Mouse (Mus musculus) erythroid progenitor cell, adult 5-6 weeks (primary cell): Measurements from ENCODE around the gene Prom1. TPM values are rescaled to one million over a fixed set of nuclear protein-coding genes. Genes with fewer than 3 reads are reported as not detected.

ENCODE experiments used
- ATAC-seq: replicated peaks from 2 replicates; pipeline ENCODE4 v1.8.0; 2016; ENCODE audit warnings: moderate number of reproducible peaks, mild to moderate bottlenecking, moderate TSS enrichment, inconsistent platforms; ENCODE audit not compliant: poor library complexity, low FRiP score, severe bottlenecking
- total RNA-seq, 2 experiments: library from RNA; stranded (forward) in 1 of 2; stranded (reverse) in 1 of 2; fragments of 150-400 nt in 1 of 2; fragments of 186-747, 209-891 nt in 1 of 2; gene quantifications; 2 replicates each; pipeline versions ENCODE4 v1.2.3 to v1.2.4; 2015 to 2017; ENCODE audit warnings: low replicate concordance in 2 of 2

The Prom1 gene
- total RNA-seq, 2 experiments from 2014 or later, result 19.4 to 21.4 TPM

- ATAC-seq, result no peak
These were observed 14.8 kb downstream of the Prom1 start for GRCm38 (mm10) chr5:44087034-44087433.

GRCm38 (mm10) chr5:44085871-44086270, 16.0 kb downstream of the Prom1 start:
- no peak for ATAC-seq

GRCm38 (mm10) chr5:44081108-44081507, 20.7 kb downstream of the Prom1 start:
- no peak for ATAC-seq

- ATAC-seq, result no peak
These were observed 21.4 kb downstream of the Prom1 start for GRCm38 (mm10) chr5:44080276-44081054.

GRCm38 (mm10) chr5:44075432-44075831, 26.4 kb downstream of the Prom1 start:
- ATAC-seq, result no peak

- ATAC-seq, result no peak
These were observed 28.2 kb downstream of the Prom1 start for GRCm38 (mm10) chr5:44073634-44074033.

GRCm38 (mm10) chr5:44070529-44071133, 31.2 kb downstream of the Prom1 start:
- no peak for ATAC-seq

- no peak for ATAC-seq
These were observed 43.6 kb downstream of the Prom1 start for GRCm38 (mm10) chr5:44058258-44058657.

- ATAC-seq, result no peak
These were observed 51.6 kb downstream of the Prom1 start for GRCm38 (mm10) chr5:44050213-44050612.

- no peak for ATAC-seq
These were observed 52.3 kb downstream of the Prom1 start for GRCm38 (mm10) chr5:44049395-44049976.

GRCm38 (mm10) chr5:44048568-44049363, 53.1 kb downstream of the Prom1 start:
- no peak for ATAC-seq

GRCm38 (mm10) chr5:44041725-44042124, 60.1 kb downstream of the Prom1 start:
- ATAC-seq, result no peak

- ATAC-seq, result no peak
These were observed 60.8 kb downstream of the Prom1 start for GRCm38 (mm10) chr5:44041056-44041455.

GRCm38 (mm10) chr5:43998295-43998989, 103.4 kb downstream of the Prom1 start:
- no peak for ATAC-seq

- no peak for ATAC-seq
These were observed 104.2 kb downstream of the Prom1 start for GRCm38 (mm10) chr5:43997626-43998025.

GRCm38 (mm10) chr5:43996162-43996561, 105.7 kb downstream of the Prom1 start:
- no peak for ATAC-seq

GRCm38 (mm10) chr5:43994981-43995380, 106.9 kb downstream of the Prom1 start:
- no peak for ATAC-seq

- ATAC-seq, result no peak
These were observed 111.5 kb downstream of the Prom1 start for GRCm38 (mm10) chr5:43990316-43990715.

GRCm38 (mm10) chr5:43989017-43989416, 112.8 kb downstream of the Prom1 start:
- no peak for ATAC-seq

- ATAC-seq, result no peak
These were observed 115.6 kb downstream of the Prom1 start for GRCm38 (mm10) chr5:43986212-43986611.
